Mouse (Mus musculus) MEL (cell line): ENCODE measurements around the gene Lats2. TPM values are rescaled to one million over a fixed set of nuclear protein-coding genes. Genes with fewer than 3 reads are reported as not detected.

Source experiments
- DNase-seq: peaks from one replicate; pipeline ENCODE4 v3.0.0; 2011; ENCODE audit warnings: low read depth, low spot score
- H3K27ac ChIP-seq: 2 replicates; pipeline ENCODE4 v1.5.1; 2012; ENCODE audit warnings: low read depth, mild to moderate bottlenecking, control low read depth, low read length, moderate library complexity; ENCODE audit not compliant: control insufficient read depth
- H3K27me3 ChIP-seq, 2 experiments: fragments of 150-350 bp in 1 of 2; sonication (generic) in 1 of 2; 2 replicates each; pipeline ENCODE4 v1.6.1; 2012; ENCODE audit warnings: low read length in 2 of 2, mild to moderate bottlenecking in 2 of 2, improper control_type of control experiment in 1 of 2, moderate library complexity in 1 of 2; ENCODE audit not compliant: insufficient read depth in 2 of 2, control insufficient read depth in 1 of 2
- H3K36me3 ChIP-seq, 2 experiments: 2 replicates each; pipeline ENCODE4 v1.6.1; 2012 to 2014; ENCODE audit warnings: low read length in 2 of 2, improper control_type of control experiment in 1 of 2, inconsistent platforms in 1 of 2, mild to moderate bottlenecking in 1 of 2; ENCODE audit not compliant: insufficient read depth in 2 of 2, control insufficient read depth in 1 of 2
- H3K4me1 ChIP-seq, 2 experiments: fragments of 150-350 bp in 1 of 2; sonication (generic) in 1 of 2; 2 replicates each; pipeline ENCODE4 v1.6.1; 2012; ENCODE audit warnings: low read length in 2 of 2, improper control_type of control experiment in 1 of 2, mild to moderate bottlenecking in 1 of 2; ENCODE audit not compliant: insufficient read depth in 2 of 2, control insufficient read depth in 1 of 2
- H3K4me3 ChIP-seq, 2 experiments: fragments of 150-350 bp in 1 of 2; sonication (generic) in 1 of 2; 2 replicates each; pipeline ENCODE4 v1.5.1; 2012; ENCODE audit warnings: low read depth in 2 of 2, low read length in 2 of 2, mild to moderate bottlenecking in 2 of 2, moderate library complexity in 2 of 2, control low read depth in 1 of 2, improper control_type of control experiment in 1 of 2; ENCODE audit not compliant: control insufficient read depth in 1 of 2, insufficient read depth in 1 of 2
- H3K79me2 ChIP-seq: 2 replicates; pipeline ENCODE4 v1.6.1; 2012; ENCODE audit warnings: mild to moderate bottlenecking, low read length, moderate library complexity; ENCODE audit not compliant: control insufficient read depth, poor library complexity, insufficient read depth
- H3K9ac ChIP-seq: 2 replicates; pipeline ENCODE4 v1.6.1; 2012; ENCODE audit warnings: low read depth, mild to moderate bottlenecking, control low read depth, low read length, moderate library complexity; ENCODE audit not compliant: control insufficient read depth, poor library complexity, severe bottlenecking
- H3K9me3 ChIP-seq: fragments of 150-350 bp; sonication (generic); replicated peaks from 2 replicates; pipeline ENCODE4 v1.6.1; 2012; ENCODE audit warnings: mild to moderate bottlenecking, low read length, improper control_type of control experiment, moderate library complexity; ENCODE audit not compliant: insufficient read depth
- CHD1 ChIP-seq: IDR thresholded peaks from 2 replicates; pipeline ENCODE4 v1.6.1; 2012; ENCODE audit warnings: low read depth, mild to moderate bottlenecking, inconsistent platforms, low read length, improper control_type of control experiment
- EP300 ChIP-seq, 2 experiments: IDR thresholded peaks; 2 replicates each; pipeline ENCODE4 v1.6.1; 2011; ENCODE audit warnings: improper control_type of control experiment in 2 of 2, low read length in 2 of 2, low read depth in 1 of 2, mild to moderate bottlenecking in 1 of 2
- ETS1 ChIP-seq: IDR thresholded peaks from 2 replicates; pipeline ENCODE4 v1.6.1; 2012; ENCODE audit warnings: low read depth, mild to moderate bottlenecking, inconsistent platforms, low read length, improper control_type of control experiment, moderate library complexity
- GABPA ChIP-seq: IDR thresholded peaks from 2 replicates; pipeline ENCODE4 v1.6.1; 2012; ENCODE audit warnings: low read depth, mild to moderate bottlenecking, inconsistent platforms, low read length, improper control_type of control experiment, moderate library complexity
- HCFC1 ChIP-seq: IDR thresholded peaks from 2 replicates; pipeline ENCODE4 v1.6.1; 2012; ENCODE audit warnings: low read depth, mild to moderate bottlenecking, inconsistent platforms, low read length, improper control_type of control experiment, moderate library complexity
- MAZ ChIP-seq: IDR thresholded peaks from 2 replicates; pipeline ENCODE4 v1.6.1; 2012; ENCODE audit warnings: low read depth, mild to moderate bottlenecking, inconsistent platforms, low read length, improper control_type of control experiment
- MXI1 ChIP-seq: IDR thresholded peaks from 2 replicates; pipeline ENCODE4 v1.6.1; 2011; ENCODE audit warnings: mild to moderate bottlenecking, low read depth, low read length, improper control_type of control experiment
- POLR2A ChIP-seq, 2 experiments: IDR thresholded peaks; 2 replicates each; pipeline ENCODE4 v1.6.1; 2011 to 2012; ENCODE audit warnings: low read length in 2 of 2, mild to moderate bottlenecking in 2 of 2, control low read depth in 1 of 2, improper control_type of control experiment in 1 of 2, low read depth in 1 of 2, moderate library complexity in 1 of 2; ENCODE audit not compliant: control insufficient read depth in 1 of 2, insufficient read depth in 1 of 2, poor library complexity in 1 of 2
- POLR2AphosphoS2 ChIP-seq: IDR thresholded peaks from 2 replicates; pipeline ENCODE4 v1.6.1; 2011; ENCODE audit warnings: low read length, improper control_type of control experiment
- SMC3 ChIP-seq: IDR thresholded peaks from 2 replicates; pipeline ENCODE4 v1.6.1; 2011; ENCODE audit warnings: low read depth, low read length, improper control_type of control experiment
- TBP ChIP-seq: IDR thresholded peaks from 2 replicates; pipeline ENCODE4 v1.8.0; 2011; ENCODE audit warnings: low read depth, low read length, improper control_type of control experiment
- TCF12 ChIP-seq: IDR thresholded peaks from 2 replicates; pipeline ENCODE4 v1.6.1; 2014; ENCODE audit warnings: low read depth, mild to moderate bottlenecking, inconsistent platforms, low read length, improper control_type of control experiment, moderate library complexity
- UBTF ChIP-seq: IDR thresholded peaks from 2 replicates; pipeline ENCODE4 v1.6.1; 2012; ENCODE audit warnings: low read depth, mild to moderate bottlenecking, inconsistent platforms, low read length, improper control_type of control experiment, moderate library complexity, borderline replicate concordance; ENCODE audit not compliant: insufficient read depth
- ZKSCAN1 ChIP-seq: IDR thresholded peaks from 2 replicates; pipeline ENCODE4 v1.6.1; 2012; ENCODE audit warnings: low read depth, mild to moderate bottlenecking, inconsistent platforms, low read length, improper control_type of control experiment, moderate library complexity
- polyA plus RNA-seq, 2 experiments: library from polyadenylated mRNA; stranded (reverse) in 1 of 2; unstranded in 1 of 2; fragments of >175 nt in 1 of 2; fragments of >200 nt in 1 of 2; gene quantifications; 2 replicates each; pipeline versions ENCODE4 v1.2.1 to v1.2.4; 2012; ENCODE audit warnings: low replicate concordance in 2 of 2, low read depth in 1 of 2; ENCODE audit not compliant: insufficient read length in 2 of 2, insufficient read depth in 1 of 2, missing spikeins in 1 of 2
- total RNA-seq: library from RNA; depleted of rRNA; stranded (reverse); fragments of 300-350 nt; gene quantifications from 2 replicates; pipeline ENCODE4 v1.2.3, GENCODE M21; 2012

Lats2 gene
- total and polyA plus RNA-seq, 3 experiments: 1.1 to 2.6 TPM; not detected in 1

DNA sequence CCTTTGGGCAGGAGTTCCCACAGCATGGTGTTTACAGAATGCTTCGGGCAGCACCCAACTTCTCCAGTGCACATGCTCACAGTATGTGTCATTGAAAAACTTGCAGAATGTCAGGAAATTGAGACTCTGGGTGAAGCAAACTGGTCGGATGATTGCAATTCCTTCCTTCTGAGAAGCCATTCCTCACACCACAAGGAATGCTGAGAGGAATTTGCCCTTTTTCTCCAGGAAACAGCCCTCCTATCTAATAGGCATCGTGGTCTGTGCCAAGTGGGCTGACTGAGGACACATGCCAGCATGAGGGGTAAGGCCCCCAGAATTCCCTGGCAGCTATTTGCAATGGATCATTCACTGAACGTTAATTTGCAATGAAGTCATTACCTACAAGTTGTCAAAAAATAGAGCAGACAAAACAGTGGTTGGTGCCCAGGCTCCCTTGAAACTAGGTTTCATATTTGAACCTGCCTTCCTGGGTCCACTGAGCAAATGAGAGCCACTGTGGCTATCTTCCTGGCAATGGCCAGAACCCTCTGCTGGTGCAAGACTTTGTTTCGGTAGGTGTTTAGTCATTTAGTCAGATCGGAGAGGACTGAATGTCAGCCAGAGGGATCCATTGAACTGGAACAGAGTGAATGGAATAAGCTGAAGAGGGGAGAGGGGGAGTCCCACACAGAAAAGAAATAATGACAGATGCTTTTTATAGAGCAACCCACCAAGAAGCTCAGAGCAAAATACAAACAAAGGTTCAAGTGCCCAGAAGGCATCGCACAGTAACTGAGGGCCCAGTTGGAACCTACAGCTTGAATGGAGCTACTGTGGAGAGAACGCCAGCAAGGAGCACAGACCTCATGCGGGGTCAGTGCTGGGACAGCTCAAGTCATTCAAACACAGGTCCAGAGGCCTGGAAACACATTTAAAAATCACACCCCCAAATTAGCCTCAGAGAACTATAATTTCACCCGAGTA is 2.5 kb upstream of the Lats2 start:
- Histone ChIP-seq H3K4me3 (no peak overlapping the region), H3K79me2 (no peaks in the 10 kb centered on the region), H3K36me3 (no peaks in the 10 kb centered on the region), H3K27me3 (no peaks in the 10 kb centered on the region; a peak in 1 of 4 replicates), H3K9me3 (no peaks in the 10 kb centered on the region), H3K9ac (no peak overlapping the region), H3K4me1 (no peaks in the 10 kb centered on the region; a peak in 1 of 4 replicates), H3K27ac (no peak overlapping the region)
- no peak for DNase-seq
- TF ChIP-seq MXI1 (no peak), GABPA (no peak), POLR2AphosphoS2 (no peak), UBTF (no peak)

DNA sequence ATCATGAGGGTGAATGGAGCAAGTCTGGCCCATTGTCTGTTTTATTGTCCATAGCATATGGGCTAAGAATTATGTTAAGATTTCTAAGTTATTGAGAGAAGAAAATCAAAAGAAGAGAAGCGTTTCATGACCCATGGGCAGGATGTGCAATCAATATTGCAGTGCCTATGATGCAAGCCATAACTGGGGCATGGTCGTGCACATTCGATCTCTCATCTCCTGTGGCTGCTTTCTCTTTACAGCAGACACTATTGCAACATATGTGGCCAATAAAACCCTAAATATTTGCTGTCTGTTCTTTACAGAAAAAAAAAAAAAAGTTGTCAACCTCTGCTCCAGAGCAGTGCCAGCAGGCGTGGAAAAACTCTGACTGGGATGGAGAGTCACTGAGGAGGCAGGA is 2.1 kb downstream of the Lats2 start:
- Histone ChIP-seq H3K4me1 (peaks cover 7 to 14% of the 10 kb centered on the region in 2 experiments), H3K4me3 (no peak overlapping the region), H3K36me3 (peaks cover 0 to 16% of the 10 kb centered on the region in 2 experiments; a peak in 2 of 4 replicates), H3K9me3 (no peaks in the 10 kb centered on the region), H3K9ac (no peak overlapping the region), H3K79me2 (no peaks in the 10 kb centered on the region), H3K27ac (no peak overlapping the region), H3K27me3 (no peaks in the 10 kb centered on the region; a peak in 1 of 4 replicates)
- no peak for DNase-seq
- TF ChIP-seq GABPA: no peak

GRCm38 (mm10) chr14:57755661-57756060 is 2.5 kb downstream of the Lats2 start:
- peak; percentile 13 for DNase-seq
- TF ChIP-seq MAZ: no peak
- no peak for TF ChIP-seq ZKSCAN1
- no peak for TF ChIP-seq TBP
- TF ChIP-seq POLR2A (IDR thresholded peaks at IDR 0.05; ENCODE audit: control insufficient read depth in 1 of 2, insufficient read depth in 1 of 2, low read depth in 1 of 2, low read length in 2 of 2, poor library complexity in 1 of 2): no peak
- TF ChIP-seq ETS1: no peak
- TF ChIP-seq EP300 (IDR thresholded peaks at IDR 0.05; ENCODE audit: low read depth in 1 of 2, low read length in 2 of 2): no peak
- no peak for TF ChIP-seq TCF12
- TF ChIP-seq CHD1: no peak
- TF ChIP-seq HCFC1: no peak
- no peak for TF ChIP-seq SMC3
- peaks cover 7 to 14% of the 10 kb centered on the region in 2 experiments for H3K4me1 ChIP-seq
- H3K36me3 ChIP-seq: peaks cover 0 to 16% of the 10 kb centered on the region in 2 experiments; a peak in 2 of 4 replicates
- no peaks in the 10 kb centered on the region for H3K9me3 ChIP-seq
- no peak overlapping the region for H3K27ac ChIP-seq
- H3K4me3 ChIP-seq: no peak overlapping the region
- no peak overlapping the region for H3K9ac ChIP-seq
- no peaks in the 10 kb centered on the region for H3K79me2 ChIP-seq
- H3K27me3 ChIP-seq: no peaks in the 10 kb centered on the region; a peak in 1 of 4 replicates
